Mouse (Mus musculus) monocyte, adult 2 months (primary cell): Measurements from ENCODE around the gene Apoc1.

Source experiments
- DNase-seq, 2 experiments: peaks; one replicate each; pipeline ENCODE4 v3.0.0; 2022; ENCODE audit warnings: low spot score in 2 of 2, low read depth in 1 of 2

Apoc1 gene

GRCm38 (mm10) chr7:19641223-19641622, 51.2 kb downstream of the Apoc1 start:
- no peak for DNase-seq
